Mouse (Mus musculus): Measurements from ENCODE around the gene Bcl7c.

DNA sequence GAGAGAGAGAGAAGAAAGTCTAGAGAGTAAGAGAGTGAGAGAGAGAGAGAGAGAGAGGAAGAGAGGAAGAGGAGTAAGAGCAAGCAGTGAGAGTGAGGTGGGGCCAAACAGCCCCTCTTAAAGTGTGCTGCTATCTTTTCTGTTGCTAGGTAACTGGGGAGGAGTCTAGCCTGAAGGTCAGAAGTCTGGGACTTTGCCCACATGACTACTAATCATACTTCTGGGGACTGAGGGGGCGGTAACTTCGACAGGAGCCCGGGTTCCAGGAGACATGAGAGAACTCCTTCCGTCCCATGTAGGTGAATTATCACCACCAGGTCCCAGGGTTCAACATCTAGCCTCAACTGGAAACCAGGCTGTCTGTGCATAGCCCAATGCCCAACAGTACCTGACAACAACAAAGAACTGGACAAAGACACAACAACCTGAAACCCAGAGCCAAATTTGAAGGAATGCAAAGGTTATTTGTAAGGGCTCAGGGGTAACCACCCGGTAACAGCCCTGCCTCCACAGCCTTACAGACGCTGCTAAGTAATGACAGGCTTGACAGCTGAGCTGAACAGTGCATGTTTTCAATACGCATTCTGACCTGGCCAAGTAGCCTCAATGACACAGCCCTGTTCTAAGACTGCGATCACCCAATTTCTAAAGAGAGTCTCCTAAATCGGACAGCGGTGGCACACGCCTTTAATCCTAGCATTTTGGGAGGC lies 21.8 kb downstream of the Bcl7c start:
- TF ChIP-seq CTCF (IDR thresholded peaks at IDR 0.05; ENCODE audit: insufficient read depth, low read depth, low read length) (no peak), POLR2A (IDR thresholded peaks at IDR 0.05; ENCODE audit: insufficient read depth, low read depth, low read length) (no peak)
